Mouse (Mus musculus): ENCODE data around the gene Atpif1.
"Not testable (repeated sequence)": the region's sequence is repeated elsewhere in the genome, so short reads cannot be mapped to it uniquely, and the experiment has no call there.

Atpif1 gene

GRCm38 (mm10) chr4:132532981-132533916, at the start of gene Atpif1:
Gene Atpif1 (minus strand): TSS chr4:132533659.
- DNase-seq = peak; percentile 93 to 96

DNA sequence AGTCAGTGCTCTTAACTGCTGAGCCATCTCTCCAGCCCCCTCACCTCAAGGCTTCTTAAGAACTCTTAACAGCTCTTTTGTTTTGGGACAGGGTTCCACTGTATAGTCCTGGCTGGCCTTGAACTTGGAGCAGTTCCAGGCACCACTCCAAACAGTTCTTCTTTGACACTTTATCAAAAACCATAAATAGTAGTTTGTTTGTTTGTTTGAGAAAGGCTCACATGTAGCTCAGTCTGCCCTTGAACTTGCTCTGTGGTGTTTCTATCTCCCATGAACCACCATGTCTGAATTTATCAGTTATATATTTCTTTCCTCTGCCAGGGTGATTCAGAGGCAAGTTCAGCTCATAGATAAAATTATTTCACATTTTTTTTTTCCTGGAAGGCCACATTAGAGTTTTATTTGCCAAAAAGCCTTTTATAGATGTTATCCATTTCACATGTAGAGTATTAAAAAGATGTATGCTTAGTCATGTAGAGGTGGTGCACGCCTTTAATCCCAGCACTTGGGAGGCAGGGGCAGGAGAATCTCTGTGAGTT, 41.4 kb upstream of the Atpif1 start:
- DNase-seq = no peak

- DNase-seq = no peak
Measured at GRCm38 (mm10) chr4:132573327-132573726, 39.9 kb upstream of the Atpif1 start.

GRCm38 (mm10) chr4:132571190-132571589, 37.7 kb upstream of the Atpif1 start:
- DNase-seq = no peak

- peak in 1 of 2 experiments; percentile 61 for DNase-seq
Measured at GRCm38 (mm10) chr4:132569115-132569514, 35.7 kb upstream of the Atpif1 start.

GRCm38 (mm10) chr4:132567361-132567779, 33.9 kb upstream of the Atpif1 start:
- peak; percentile 64 to 80 for DNase-seq

DNA sequence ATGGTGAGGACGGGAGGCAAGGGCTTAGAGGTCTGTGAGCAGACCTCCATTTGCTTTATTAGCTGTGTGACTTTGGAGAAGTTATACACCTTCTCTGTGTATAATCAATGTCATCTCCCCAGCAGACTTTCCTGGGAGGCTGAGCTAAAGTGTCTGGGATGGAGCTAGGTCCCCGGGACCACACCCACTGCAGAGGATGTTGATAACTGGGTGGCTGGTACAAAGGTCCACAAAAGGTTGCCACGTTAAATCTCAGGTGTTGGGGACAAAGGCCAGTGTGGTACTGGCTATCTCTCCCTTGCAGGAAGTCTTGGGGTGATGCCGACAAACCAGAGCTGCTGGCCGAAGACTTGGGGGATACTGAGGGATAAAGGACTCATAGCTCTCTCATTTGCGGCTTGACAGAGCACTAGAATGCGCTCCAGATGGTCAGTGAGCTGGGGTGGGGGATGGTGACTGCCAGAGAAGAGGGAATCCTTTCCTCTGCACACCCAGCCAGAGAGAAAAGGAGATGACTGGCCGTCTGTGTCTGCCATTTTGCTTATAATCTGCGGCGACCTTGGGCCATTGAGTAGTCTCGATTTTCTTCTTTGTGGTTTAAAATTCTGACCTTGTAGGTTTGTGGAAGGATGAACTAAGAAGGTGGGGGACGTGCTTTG, 31.8 kb upstream of the Atpif1 start:
- peak; percentile 61 to 73 for DNase-seq

GRCm38 (mm10) chr4:132563965-132564364, 30.5 kb upstream of the Atpif1 start, which contains the start of gene Ptafr:
Gene Ptafr (plus strand): TSS chr4:132564067.
- DNase-seq = peak in 1 of 2 experiments; percentile 11

GRCm38 (mm10) chr4:132563261-132563660, 29.8 kb upstream of the Atpif1 start:
- DNase-seq = no peak

- not testable (repeated sequence) for DNase-seq
Measured at GRCm38 (mm10) chr4:132555550-132555949, 22.1 kb upstream of the Atpif1 start.

DNA sequence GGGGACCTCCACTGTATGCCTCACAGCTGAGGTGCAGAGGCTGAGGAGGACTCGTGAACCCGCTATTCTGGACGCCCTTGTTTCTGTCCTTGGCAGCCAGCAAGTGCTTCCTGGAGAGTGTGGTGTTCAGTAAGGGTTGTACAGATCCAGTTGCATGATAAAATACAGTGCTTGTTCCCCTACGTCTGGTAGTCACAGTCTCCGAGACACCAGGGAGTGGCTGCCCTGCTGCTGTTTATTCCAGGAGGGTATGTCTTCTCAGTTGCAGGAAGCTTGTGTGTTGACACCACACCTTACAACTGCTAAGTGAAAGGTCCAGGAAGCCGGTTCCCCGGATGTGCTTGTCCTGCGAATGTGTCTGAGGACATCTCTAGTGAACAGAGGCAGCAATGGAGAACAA, 21.2 kb upstream of the Atpif1 start:
- no peak for DNase-seq

- no peak for DNase-seq
Measured at GRCm38 (mm10) chr4:132554221-132554620, 20.8 kb upstream of the Atpif1 start.

- peak; percentile 85 to 87 for DNase-seq
Measured at GRCm38 (mm10) chr4:132545851-132546250, 12.4 kb upstream of the Atpif1 start.

DNA sequence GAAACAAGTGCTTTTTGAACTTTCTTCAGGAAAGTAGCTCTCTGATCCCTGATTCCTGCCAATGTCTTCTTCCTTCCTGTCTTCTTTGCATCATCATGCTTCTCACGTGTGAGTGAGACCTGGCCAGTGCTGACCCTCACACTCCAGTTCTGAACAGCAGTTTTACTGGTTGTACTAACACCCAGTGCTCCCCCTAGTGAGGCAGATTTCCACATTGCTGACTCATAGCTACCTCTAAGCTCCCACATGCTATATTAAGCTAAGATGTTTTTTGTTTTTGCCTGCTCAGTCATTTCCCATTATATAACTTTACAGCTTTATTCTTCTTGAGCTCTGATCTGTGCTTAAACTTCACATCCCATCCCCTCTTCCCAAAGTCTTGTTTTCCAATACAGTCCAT, 9.3 kb upstream of the Atpif1 start:
- no peak for DNase-seq

GRCm38 (mm10) chr4:132541413-132541812, 8.0 kb upstream of the Atpif1 start:
- no peak for DNase-seq

DNA sequence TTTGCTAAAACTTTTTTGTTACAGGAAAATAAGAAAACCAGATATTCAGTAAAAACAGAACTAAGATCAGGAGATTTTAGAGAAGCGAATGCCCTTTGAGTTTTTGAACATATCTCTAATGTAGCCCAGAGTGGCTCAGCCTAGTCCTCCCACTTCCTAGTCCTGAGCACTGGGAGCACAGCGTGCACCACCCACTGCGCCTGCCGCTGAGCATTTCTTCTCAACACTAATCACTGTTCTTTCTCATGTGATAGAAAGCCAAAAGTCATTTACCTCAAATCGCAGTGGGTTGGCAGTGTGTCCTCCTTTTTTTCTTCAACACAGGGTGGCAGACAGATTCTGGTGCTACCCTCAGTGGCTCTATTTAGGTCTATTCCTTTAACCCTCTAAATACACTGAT, 6.0 kb upstream of the Atpif1 start:
- no peak for DNase-seq

- DNase-seq = peak; percentile 97 to 98
Measured at GRCm38 (mm10) chr4:132535406-132536121, 2.1 kb upstream of the Atpif1 start, which contains the start of gene Dnajc8. Gene Dnajc8 (plus strand): TSS chr4:132535550.

GRCm38 (mm10) chr4:132532496-132532895, 963 bp downstream of the Atpif1 start:
- DNase-seq = no peak

GRCm38 (mm10) chr4:132530033-132530804, 3.2 kb downstream of the Atpif1 start:
- no peak for DNase-seq

DNA sequence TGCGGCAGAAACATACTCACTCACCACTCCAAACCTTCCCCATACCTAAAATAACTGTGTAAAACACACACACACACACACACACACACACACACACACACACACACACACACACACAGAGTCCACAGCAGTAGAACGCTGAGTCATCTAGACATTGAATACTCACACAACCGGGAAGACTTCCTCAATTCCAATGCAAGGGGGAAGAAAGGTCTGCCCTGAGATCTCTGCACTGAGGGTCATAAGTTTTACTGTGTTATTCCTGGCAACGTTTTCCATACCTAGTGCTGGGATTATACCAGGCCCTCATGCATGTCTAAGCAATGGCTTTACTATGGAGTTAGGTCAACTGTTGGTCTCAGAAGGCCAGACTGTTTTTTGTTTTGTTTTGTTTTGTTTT, 4.1 kb downstream of the Atpif1 start:
- no peak for DNase-seq

DNA sequence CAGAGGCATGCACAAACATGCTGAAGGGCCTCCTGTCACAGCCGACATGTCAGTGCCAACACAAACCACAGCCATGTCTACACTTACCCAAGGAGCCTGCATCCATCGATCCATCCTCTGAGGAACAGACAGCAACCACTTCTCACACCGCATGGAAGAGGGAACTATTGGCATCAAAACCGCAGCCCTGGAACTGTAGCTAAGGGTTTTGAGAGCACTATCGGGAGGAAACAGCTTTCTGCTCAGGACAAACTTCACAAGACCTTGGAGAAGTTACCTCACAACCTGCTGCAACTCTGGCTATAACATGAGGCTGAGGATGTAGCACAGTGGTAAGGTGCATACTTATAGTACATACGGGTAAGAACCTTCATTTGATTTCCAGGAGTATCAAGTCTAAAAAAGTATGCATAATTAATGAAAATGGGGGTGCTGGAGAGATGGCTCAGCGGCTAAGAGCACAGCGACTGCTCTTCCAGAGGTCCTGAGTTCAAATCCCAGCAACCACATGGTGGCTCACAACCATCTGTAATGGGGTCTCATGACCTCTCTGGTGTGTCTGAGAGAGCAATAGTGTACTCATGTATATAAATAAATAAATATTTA, 5.4 kb downstream of the Atpif1 start:
- DNase-seq = no peak

Data from cerebellum, postnatal 14 days (tissue).